Mouse (Mus musculus) lung, embryonic 15.5 days (tissue): ENCODE results near the gene Nek6. TPM values are rescaled to one million over a fixed set of nuclear protein-coding genes. Genes with fewer than 3 reads are reported as not detected.

ENCODE experiments used
- ATAC-seq: fragments of 200-750 bp; cut with Nextera tagmentation; 2 replicates; pipeline ENCODE4 v1.8.0; 2017; ENCODE audit warnings: moderate number of reproducible peaks, borderline replicate concordance; ENCODE audit not compliant: low FRiP score, low TSS enrichment; ENCODE audit errors: extremely low read depth
- H3K27ac ChIP-seq: fragments of 300-500 bp; sonication (generic); 2 replicates; pipeline ENCODE4 v1.5.1; 2015; ENCODE audit warnings: moderate library complexity, mild to moderate bottlenecking, inconsistent platforms
- H3K27me3 ChIP-seq: fragments of 300-500 bp; sonication (generic); 2 replicates; pipeline ENCODE4 v1.6.1; 2015; ENCODE audit warnings: inconsistent platforms
- H3K36me3 ChIP-seq: fragments of 300-500 bp; sonication (generic); 2 replicates; pipeline ENCODE4 v1.6.1; 2015; ENCODE audit warnings: inconsistent platforms
- H3K4me1 ChIP-seq: fragments of 300-500 bp; sonication (generic); 2 replicates; pipeline ENCODE4 v1.6.1; 2015; ENCODE audit warnings: inconsistent platforms
- H3K4me2 ChIP-seq: fragments of 300-500 bp; sonication (generic); 2 replicates; pipeline ENCODE4 v1.6.1; 2015; ENCODE audit warnings: inconsistent platforms, mild to moderate bottlenecking, moderate library complexity
- H3K4me3 ChIP-seq: fragments of 300-500 bp; sonication (generic); 2 replicates; pipeline ENCODE4 v1.5.1; 2015; ENCODE audit warnings: mild to moderate bottlenecking, inconsistent platforms
- H3K9ac ChIP-seq: fragments of 300-500 bp; sonication (generic); 2 replicates; pipeline ENCODE4 v1.6.1; 2015; ENCODE audit warnings: inconsistent platforms
- H3K9me3 ChIP-seq: fragments of 300-500 bp; sonication (generic); 2 replicates; pipeline ENCODE4 v1.6.1; 2016; ENCODE audit warnings: inconsistent platforms
- WGBS: fragments of 180-500 bp; shearing (Covaris S2); methylation state at CpG from one replicate; pipeline ENCODE4 v1.1.7; 2015; 5-methylcytosine and 5-hydroxymethylcytosine counted together
- polyA plus RNA-seq: library from polyadenylated mRNA; unstranded; fragments of >200 nt; fragmentation: Nextera tagmentation; extraction: Ambion mirVana; gene quantifications from 2 replicates; pipeline ENCODE4 v1.2.1, GENCODE M21; 2015

Nek6 gene
- polyA plus RNA-seq, 1 experiment from 2014 or later: 129 TPM

DNA sequence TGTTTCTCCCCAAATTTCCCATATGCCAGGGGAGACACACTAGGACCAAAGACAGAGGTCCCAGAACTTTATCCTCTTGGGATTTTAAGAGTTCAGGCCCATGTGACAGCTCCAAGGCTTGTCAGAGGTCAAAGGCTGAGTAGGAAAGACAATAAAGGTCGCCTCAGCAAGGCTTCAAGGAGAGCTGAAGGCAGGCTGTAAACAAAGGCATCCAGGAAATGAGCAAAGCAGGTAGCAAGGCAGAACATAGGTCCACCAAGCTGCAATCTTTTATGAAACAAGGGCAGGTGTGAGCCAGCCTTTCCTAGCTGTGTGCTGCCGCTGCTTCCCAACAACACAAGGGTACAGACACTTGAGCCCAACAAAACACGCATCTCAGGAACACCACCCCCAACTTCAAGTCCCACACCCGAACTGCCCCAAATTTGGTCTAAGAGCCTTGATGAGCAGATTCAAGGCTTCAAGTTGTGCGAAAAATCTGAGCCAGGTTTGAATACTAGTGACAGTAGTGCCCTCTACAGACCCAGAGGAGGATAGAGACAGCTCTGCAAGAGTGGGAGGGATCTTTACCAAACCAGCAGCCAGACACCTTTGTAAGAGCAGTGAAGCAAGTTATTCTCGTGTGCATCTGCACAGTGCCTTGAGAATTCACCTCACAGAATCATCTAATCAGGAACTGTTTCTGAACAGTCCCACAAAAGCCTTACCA is 80.5 kb downstream of the Nek6 start:
- Histone ChIP-seq H3K4me2 (no peak overlapping the region), H3K4me1 (no peaks in the 10 kb centered on the region), H3K36me3 (peaks cover 36% of the 10 kb centered on the region), H3K27me3 (no peaks in the 10 kb centered on the region), H3K27ac (no peak overlapping the region), H3K9me3 (no peaks in the 10 kb centered on the region), H3K4me3 (no peak overlapping the region), H3K9ac (no peak overlapping the region)
- ATAC-seq: no peak
- WGBS: 62% methylated on average over 6 of the region's 6 CpGs

DNA sequence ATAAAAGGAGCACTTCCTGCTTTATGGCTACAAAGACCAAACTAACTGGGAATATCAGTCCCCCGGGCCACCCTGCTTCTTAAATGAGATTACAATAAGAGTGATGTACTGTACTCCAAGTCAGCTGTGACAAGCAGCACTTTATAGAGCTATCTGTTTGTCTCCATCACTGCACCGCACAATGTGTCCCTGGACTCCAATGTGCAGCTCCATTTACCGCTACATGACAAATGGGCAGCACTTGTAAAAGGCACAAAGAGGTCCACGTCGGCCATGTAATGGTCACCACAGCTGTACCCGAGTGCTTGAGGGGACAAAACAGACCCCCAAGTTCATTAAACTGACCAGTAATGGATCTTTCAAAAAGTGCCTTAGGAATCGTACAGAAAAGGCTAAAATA is 83.4 kb downstream of the Nek6 start:
- peaks cover 9% of the 10 kb centered on the region; the same call in 1 of the 2 replicates for H3K36me3 ChIP-seq
- H3K27me3 ChIP-seq: no peaks in the 10 kb centered on the region
- no peak for ATAC-seq
- H3K27ac ChIP-seq: no peak overlapping the region
- H3K4me3 ChIP-seq: no peak overlapping the region
- no peaks in the 10 kb centered on the region for H3K9me3 ChIP-seq
- 74% methylated on average over 7 of the region's 7 CpGs for WGBS
- H3K9ac ChIP-seq: no peak overlapping the region
- no peak overlapping the region for H3K4me2 ChIP-seq
- H3K4me1 ChIP-seq: no peaks in the 10 kb centered on the region

DNA sequence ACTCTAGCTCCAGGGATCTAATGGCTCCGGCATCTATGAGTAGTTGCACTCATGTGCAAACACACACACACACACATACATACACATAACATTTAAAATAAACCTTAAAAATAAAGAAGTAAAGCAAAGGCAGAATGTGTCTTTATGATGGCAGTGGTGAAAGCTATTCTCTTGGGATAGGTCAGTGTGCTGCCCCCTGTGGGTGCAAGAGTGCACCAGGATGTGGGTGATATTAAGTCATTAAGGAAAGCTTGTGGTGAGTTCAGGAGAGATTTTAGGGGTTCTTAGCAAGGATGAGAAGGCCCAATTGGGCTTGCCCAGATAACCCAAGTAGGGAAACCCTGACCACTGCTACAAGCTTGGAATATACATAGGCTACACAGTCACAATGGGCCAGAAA is 86.5 kb downstream of the Nek6 start:
- H3K4me3 ChIP-seq: no peak overlapping the region
- peaks cover 5% of the 10 kb centered on the region; the same call in 1 of the 2 replicates for H3K36me3 ChIP-seq
- no peaks in the 10 kb centered on the region for H3K9me3 ChIP-seq
- no peak for ATAC-seq
- no peaks in the 10 kb centered on the region for H3K4me1 ChIP-seq
- no peak overlapping the region for H3K4me2 ChIP-seq
- H3K27me3 ChIP-seq: no peaks in the 10 kb centered on the region
- no peak overlapping the region for H3K9ac ChIP-seq
- H3K27ac ChIP-seq: no peak overlapping the region
- 91% methylated on average over 1 of the region's 1 CpGs for WGBS

DNA sequence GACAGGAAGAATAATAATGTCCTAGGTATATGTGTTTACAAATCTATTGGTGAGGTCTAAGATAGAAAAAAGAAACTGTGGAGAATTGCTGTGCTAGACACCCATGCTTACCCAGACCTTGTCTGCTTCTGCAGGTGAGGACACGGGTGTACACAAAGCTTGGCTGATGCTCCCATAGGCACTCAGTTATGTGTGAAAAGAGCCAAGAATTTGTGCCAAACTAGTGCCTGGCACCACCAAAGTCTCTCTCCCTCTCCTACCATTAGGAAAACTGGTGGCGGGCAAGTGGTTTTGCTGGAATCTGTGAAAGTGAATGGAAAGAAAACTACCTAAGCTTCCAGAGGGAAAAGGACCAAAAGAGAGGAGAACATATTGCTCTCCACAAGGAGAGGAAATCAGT is 87.0 kb downstream of the Nek6 start:
- WGBS: 95% methylated on average over 2 of the region's 2 CpGs
- Histone ChIP-seq H3K36me3 (peaks cover 5% of the 10 kb centered on the region; the same call in 1 of the 2 replicates), H3K9me3 (no peaks in the 10 kb centered on the region), H3K27me3 (no peaks in the 10 kb centered on the region), H3K27ac (no peak overlapping the region), H3K4me3 (no peak overlapping the region), H3K4me2 (no peak overlapping the region), H3K9ac (no peak overlapping the region), H3K4me1 (no peaks in the 10 kb centered on the region)
- ATAC-seq: no peak

DNA sequence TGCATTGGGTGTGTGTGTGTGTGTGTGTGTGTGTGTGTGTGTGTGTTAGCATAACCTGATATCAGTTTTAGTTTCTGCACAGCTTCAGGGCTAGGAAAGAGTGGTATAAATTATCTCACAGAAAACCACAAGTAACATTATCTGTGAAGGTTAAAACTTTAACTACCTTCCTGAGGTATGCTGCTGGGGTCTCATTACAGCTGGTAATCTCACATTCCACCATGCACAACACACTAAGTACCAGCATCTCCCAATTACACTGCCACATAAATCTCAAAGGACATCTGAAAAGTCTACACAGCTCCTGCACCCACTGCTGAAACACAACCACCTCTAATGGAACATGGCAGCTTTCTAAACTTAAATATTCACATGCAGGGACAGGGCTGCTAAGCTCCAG is 89.4 kb downstream of the Nek6 start:
- Histone ChIP-seq H3K4me2 (no peak overlapping the region), H3K4me1 (no peaks in the 10 kb centered on the region), H3K9ac (no peak overlapping the region), H3K9me3 (no peaks in the 10 kb centered on the region), H3K36me3 (peaks cover 5% of the 10 kb centered on the region; the same call in 1 of the 2 replicates), H3K27me3 (no peaks in the 10 kb centered on the region), H3K4me3 (no peak overlapping the region), H3K27ac (no peak overlapping the region)
- no peak for ATAC-seq

DNA sequence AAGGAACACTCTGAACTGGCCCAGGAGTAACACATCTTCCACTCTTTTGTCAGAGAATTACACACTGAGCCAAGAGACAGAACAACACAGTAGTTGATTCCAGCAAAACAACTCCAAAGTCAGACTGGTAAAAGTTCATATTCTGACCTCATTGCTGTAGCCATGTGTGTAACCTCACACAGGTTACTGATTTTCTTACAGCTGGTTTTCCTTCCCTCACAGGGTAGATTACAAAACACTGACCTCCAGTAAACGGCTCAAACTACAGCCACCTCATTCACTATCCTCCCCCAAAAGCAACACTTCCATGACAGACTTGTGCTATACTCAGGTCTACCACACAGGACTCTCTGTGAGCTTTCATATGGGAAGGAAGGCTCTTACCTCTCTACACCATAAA is 96.3 kb downstream of the Nek6 start:
- 67% methylated on average over 1 of the region's 1 CpGs for WGBS
- Histone ChIP-seq H3K9me3 (no peaks in the 10 kb centered on the region), H3K27ac (no peak overlapping the region), H3K4me3 (no peak overlapping the region), H3K27me3 (no peaks in the 10 kb centered on the region), H3K9ac (no peak overlapping the region), H3K4me1 (no peaks in the 10 kb centered on the region), H3K36me3 (peaks cover 4% of the 10 kb centered on the region; the same call in 1 of the 2 replicates), H3K4me2 (no peak overlapping the region)
- ATAC-seq: no peak

DNA sequence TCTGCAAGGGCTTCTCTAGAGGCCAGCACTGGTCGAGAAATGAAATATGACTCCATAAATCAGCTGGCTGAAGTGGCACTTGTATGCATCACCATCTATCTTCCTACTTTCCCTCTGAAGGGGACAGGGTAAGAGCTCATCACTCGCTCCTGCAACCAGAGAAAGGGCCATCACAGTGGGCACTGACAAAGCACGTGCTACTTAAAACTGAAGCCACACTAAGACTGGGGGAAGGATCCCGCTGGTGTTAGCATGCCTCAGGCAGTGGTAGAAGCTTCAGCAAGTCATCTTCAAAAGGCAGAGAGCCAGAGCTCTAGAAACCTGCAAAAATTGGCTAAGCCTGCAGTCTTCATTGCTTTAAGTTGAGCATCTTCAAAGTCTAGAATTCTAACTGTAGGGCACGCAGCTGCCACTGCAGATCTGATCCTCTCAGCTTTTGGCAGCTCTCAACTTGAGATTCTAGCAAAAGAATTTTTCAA is 97.4 kb downstream of the Nek6 start:
- H3K27ac ChIP-seq: no peak overlapping the region
- H3K4me3 ChIP-seq: no peak overlapping the region
- H3K4me2 ChIP-seq: no peak overlapping the region
- H3K4me1 ChIP-seq: no peaks in the 10 kb centered on the region
- no peak for ATAC-seq
- H3K36me3 ChIP-seq: peaks cover 11% of the 10 kb centered on the region; the same call in 1 of the 2 replicates
- H3K9ac ChIP-seq: no peak overlapping the region
- no peaks in the 10 kb centered on the region for H3K27me3 ChIP-seq
- 60% methylated on average over 5 of the region's 5 CpGs for WGBS
- H3K9me3 ChIP-seq: no peaks in the 10 kb centered on the region

DNA sequence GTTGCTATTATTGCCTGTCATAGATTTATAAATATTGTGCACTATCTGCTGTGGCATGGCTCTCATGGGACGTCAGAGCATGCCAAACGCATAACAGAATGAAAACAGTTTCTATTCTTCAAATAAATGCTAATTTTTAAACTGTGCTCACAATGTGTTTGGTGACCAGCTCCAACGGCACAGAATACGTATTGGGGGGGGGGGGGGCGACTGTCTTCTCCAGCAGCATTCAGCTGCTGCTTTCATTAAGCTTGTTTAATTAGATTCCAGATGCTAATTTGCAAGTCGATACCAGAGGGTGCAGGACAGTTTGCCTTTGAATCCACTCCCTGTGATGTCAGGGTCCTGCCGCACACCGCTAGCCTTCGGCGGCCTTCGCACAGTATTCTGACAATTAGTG is 97.9 kb downstream of the Nek6 start:
- no peaks in the 10 kb centered on the region for H3K27me3 ChIP-seq
- H3K36me3 ChIP-seq: peaks cover 11% of the 10 kb centered on the region; the same call in 1 of the 2 replicates
- no peaks in the 10 kb centered on the region for H3K9me3 ChIP-seq
- H3K27ac ChIP-seq: no peak overlapping the region
- no peak overlapping the region for H3K9ac ChIP-seq
- no peaks in the 10 kb centered on the region for H3K4me1 ChIP-seq
- H3K4me3 ChIP-seq: no peak overlapping the region
- 77% methylated on average over 11 of the region's 11 CpGs for WGBS
- ATAC-seq: no peak
- no peak overlapping the region for H3K4me2 ChIP-seq

DNA sequence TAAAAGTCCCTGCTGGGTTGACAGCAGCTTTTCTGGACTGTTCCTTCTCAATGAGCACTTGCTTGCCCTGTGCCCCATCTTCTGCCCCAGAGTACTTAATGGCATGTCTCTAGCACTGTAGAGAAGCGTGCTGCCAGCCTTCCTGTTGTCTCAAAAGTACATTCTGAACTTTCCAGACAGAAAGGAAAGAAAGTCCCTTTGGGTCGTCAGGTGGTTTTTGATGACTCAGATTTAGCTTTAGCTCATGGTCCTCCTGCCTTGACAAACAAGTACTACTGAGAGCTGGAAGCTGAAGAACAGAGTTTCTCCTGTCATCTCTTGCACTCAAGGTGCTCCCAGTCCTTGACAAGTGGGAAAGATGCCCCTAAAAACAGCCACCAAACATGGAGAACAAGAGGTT is 98.7 kb downstream of the Nek6 start:
- Histone ChIP-seq H3K36me3 (peaks cover 11% of the 10 kb centered on the region; the same call in 1 of the 2 replicates), H3K4me3 (no peak overlapping the region), H3K27ac (no peak overlapping the region), H3K9me3 (no peaks in the 10 kb centered on the region), H3K9ac (no peak overlapping the region), H3K4me2 (no peak overlapping the region), H3K4me1 (no peaks in the 10 kb centered on the region), H3K27me3 (no peaks in the 10 kb centered on the region)
- 81% methylated on average over 2 of the region's 2 CpGs for WGBS
- no peak for ATAC-seq

DNA sequence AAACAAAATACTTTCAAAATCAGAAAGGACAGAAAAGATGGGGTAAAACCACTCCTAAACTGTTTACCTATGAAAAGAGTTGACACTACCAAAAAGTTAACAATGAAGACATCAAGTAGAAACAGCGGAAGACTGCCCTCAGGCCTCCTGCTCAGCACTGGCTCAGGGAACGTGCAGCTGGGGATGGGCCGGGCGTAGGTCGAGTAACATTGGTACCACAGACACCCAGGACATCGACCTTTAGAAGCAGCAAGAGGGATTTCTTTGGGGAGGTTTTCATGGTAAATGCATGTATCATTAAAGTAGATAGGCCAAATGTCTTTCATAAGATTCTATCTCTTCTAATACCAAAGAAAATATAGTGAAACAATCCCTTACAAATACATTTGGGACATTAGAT is 101.2 kb downstream of the Nek6 start:
- no peak overlapping the region for H3K9ac ChIP-seq
- 90% methylated on average over 6 of the region's 6 CpGs for WGBS
- H3K9me3 ChIP-seq: no peaks in the 10 kb centered on the region
- H3K4me2 ChIP-seq: no peak overlapping the region
- ATAC-seq: no peak
- H3K36me3 ChIP-seq: peaks cover 11% of the 10 kb centered on the region; the same call in 1 of the 2 replicates
- no peaks in the 10 kb centered on the region for H3K27me3 ChIP-seq
- H3K27ac ChIP-seq: no peak overlapping the region
- no peak overlapping the region for H3K4me3 ChIP-seq
- no peaks in the 10 kb centered on the region for H3K4me1 ChIP-seq

DNA sequence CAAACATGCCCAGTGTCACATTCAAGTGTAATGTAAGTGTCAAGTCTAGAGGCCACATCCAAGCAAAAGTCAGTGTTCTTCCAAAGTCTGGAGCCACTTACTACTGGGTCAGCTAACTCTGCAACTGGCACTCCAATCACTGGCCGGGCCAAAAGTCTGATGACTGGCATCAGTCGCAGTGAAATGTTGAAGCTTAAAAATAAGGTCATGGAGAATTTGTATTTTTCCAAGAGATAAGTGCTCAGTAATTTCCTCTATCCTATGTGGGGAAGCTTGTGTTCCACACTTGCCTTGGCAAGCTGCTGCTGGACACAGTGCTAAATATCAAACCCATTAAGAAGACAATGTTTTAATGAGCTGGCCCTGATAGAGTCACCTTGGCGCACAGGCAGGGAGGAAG is 102.1 kb downstream of the Nek6 start:
- Histone ChIP-seq H3K27ac (no peak overlapping the region), H3K9me3 (no peaks in the 10 kb centered on the region), H3K36me3 (peaks cover 13% of the 10 kb centered on the region; the same call in 1 of the 2 replicates), H3K9ac (no peak overlapping the region), H3K4me2 (no peak overlapping the region), H3K4me1 (no peaks in the 10 kb centered on the region), H3K4me3 (no peak overlapping the region), H3K27me3 (no peaks in the 10 kb centered on the region)
- WGBS: 90% methylated on average over 3 of the region's 3 CpGs
- no peak for ATAC-seq

DNA sequence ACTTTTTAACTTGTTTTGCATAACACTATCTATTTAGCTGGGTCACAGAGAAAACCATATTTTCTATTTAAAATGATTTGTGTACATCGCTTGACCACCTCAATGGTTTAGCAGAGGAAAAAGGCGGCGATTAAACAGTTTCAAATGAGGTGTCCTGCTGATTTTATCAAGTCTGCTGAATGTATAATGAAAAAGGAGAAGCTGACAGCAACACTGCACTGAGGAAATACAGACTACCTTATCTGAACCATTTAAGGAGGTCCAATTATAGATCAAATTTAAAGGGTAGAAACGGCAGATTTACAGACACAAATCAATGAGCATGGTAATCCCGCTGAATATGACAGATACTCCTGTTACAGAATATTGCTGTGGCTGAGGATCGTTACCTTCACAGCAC is 103.0 kb downstream of the Nek6 start:
- no peaks in the 10 kb centered on the region for H3K9me3 ChIP-seq
- peaks cover 20% of the 10 kb centered on the region for H3K36me3 ChIP-seq
- ATAC-seq: no peak
- H3K9ac ChIP-seq: no peak overlapping the region
- no peaks in the 10 kb centered on the region for H3K27me3 ChIP-seq
- H3K4me1 ChIP-seq: no peaks in the 10 kb centered on the region
- H3K4me3 ChIP-seq: no peak overlapping the region
- WGBS: 90% methylated on average over 6 of the region's 6 CpGs
- no peak overlapping the region for H3K27ac ChIP-seq
- no peak overlapping the region for H3K4me2 ChIP-seq
